Mouse (Mus musculus) spleen, postnatal 4 days (tissue): ENCODE results near the gene Egln1.

Source experiments
- DNase-seq, 2 experiments: peaks; one replicate each; pipeline ENCODE4 v3.0.0; 2022; ENCODE audit warnings: low spot score in 2 of 2

Gene Egln1

GRCm38 (mm10) chr8:124949209-124950068, at the start of gene Egln1:
Gene Egln1, minus strand, starts transcription at chr8:124949324.
- peak; percentile 72 to 84 for DNase-seq

- DNase-seq: no peak
These were observed 46.7 kb upstream of the Egln1 start for GRCm38 (mm10) chr8:124995776-124996175.

GRCm38 (mm10) chr8:124991668-124991926, 42.5 kb upstream of the Egln1 start:
- DNase-seq: no peak

GRCm38 (mm10) chr8:124990923-124991667, 42.0 kb upstream of the Egln1 start:
- no peak for DNase-seq

- no peak for DNase-seq
These were observed 31.7 kb upstream of the Egln1 start for GRCm38 (mm10) chr8:124980828-124981227.

GRCm38 (mm10) chr8:124980036-124980435, 30.9 kb upstream of the Egln1 start:
- no peak for DNase-seq

GRCm38 (mm10) chr8:124978026-124978425, 28.9 kb upstream of the Egln1 start:
- no peak for DNase-seq

- no peak for DNase-seq
These were observed 27.1 kb upstream of the Egln1 start for GRCm38 (mm10) chr8:124976211-124976610.

GRCm38 (mm10) chr8:124974254-124974653, 25.1 kb upstream of the Egln1 start:
- no peak for DNase-seq

- DNase-seq: no peak
These were observed 24.1 kb upstream of the Egln1 start for GRCm38 (mm10) chr8:124973221-124973620.

GRCm38 (mm10) chr8:124970312-124970933, 21.3 kb upstream of the Egln1 start:
- DNase-seq: no peak

GRCm38 (mm10) chr8:124964966-124965365, 15.8 kb upstream of the Egln1 start:
- DNase-seq: no peak

GRCm38 (mm10) chr8:124963246-124963645, 14.1 kb upstream of the Egln1 start:
- DNase-seq: no peak

GRCm38 (mm10) chr8:124960226-124960880, 11.2 kb upstream of the Egln1 start:
- DNase-seq: no peak

- DNase-seq: no peak
These were observed 10.5 kb upstream of the Egln1 start for GRCm38 (mm10) chr8:124959462-124960225.

GRCm38 (mm10) chr8:124954572-124955082, 5.5 kb upstream of the Egln1 start:
- DNase-seq: no peak

- DNase-seq: no peak
These were observed 4.1 kb upstream of the Egln1 start for GRCm38 (mm10) chr8:124953188-124953587.

GRCm38 (mm10) chr8:124950865-124951264, 1.7 kb upstream of the Egln1 start:
- DNase-seq: no peak

GRCm38 (mm10) chr8:124950069-124950456, 939 bp upstream of the Egln1 start:
- no peak for DNase-seq

- no peak for DNase-seq
These were observed 402 bp downstream of the Egln1 start for GRCm38 (mm10) chr8:124948733-124949111.
